Mouse (Mus musculus) ovary, postnatal 10 days (tissue): ENCODE results near the gene Efl1.
"Not testable (repeated sequence)": the region's sequence is repeated elsewhere in the genome, so short reads cannot be mapped to it uniquely, and the experiment has no call there.

ENCODE experiments used
- DNase-seq: peaks from one replicate; pipeline ENCODE4 v3.0.0; 2022; ENCODE audit warnings: low spot score

Gene Efl1

GRCm38 (mm10) chr7:82720501-82720900 lies 72.1 kb downstream of the Efl1 start:
- DNase-seq, result no peak

- no peak for DNase-seq
Observed at GRCm38 (mm10) chr7:82720906-82721305, 72.5 kb downstream of the Efl1 start.

- DNase-seq, result no peak
Observed at GRCm38 (mm10) chr7:82722486-82723123, 74.2 kb downstream of the Efl1 start.

- no peak for DNase-seq
Observed at GRCm38 (mm10) chr7:82723151-82723871, 74.9 kb downstream of the Efl1 start.

- DNase-seq, result no peak
Observed at GRCm38 (mm10) chr7:82724491-82724890, 76.1 kb downstream of the Efl1 start.

- no peak for DNase-seq
Observed at GRCm38 (mm10) chr7:82725006-82725636, 76.7 kb downstream of the Efl1 start.

GRCm38 (mm10) chr7:82725741-82726450 lies 77.5 kb downstream of the Efl1 start:
- no peak for DNase-seq

GRCm38 (mm10) chr7:82727066-82727465 lies 78.7 kb downstream of the Efl1 start:
- no peak for DNase-seq

GRCm38 (mm10) chr7:82729009-82729408 lies 80.6 kb downstream of the Efl1 start:
- DNase-seq, result not testable (repeated sequence)

- DNase-seq, result no peak
Observed at GRCm38 (mm10) chr7:82733118-82733517, 84.7 kb downstream of the Efl1 start.

- DNase-seq, result no peak
Observed at GRCm38 (mm10) chr7:82733995-82734394, 85.6 kb downstream of the Efl1 start.

- DNase-seq, result no peak
Observed at GRCm38 (mm10) chr7:82734748-82735600, 86.6 kb downstream of the Efl1 start.

- DNase-seq, result no peak
Observed at GRCm38 (mm10) chr7:82743116-82743765, 94.8 kb downstream of the Efl1 start.

GRCm38 (mm10) chr7:82744167-82744715 lies 95.8 kb downstream of the Efl1 start:
- no peak for DNase-seq

GRCm38 (mm10) chr7:82748812-82749211 lies 100.4 kb downstream of the Efl1 start:
- DNase-seq, result no peak

- DNase-seq, result no peak
Observed at GRCm38 (mm10) chr7:82749239-82749638, 100.8 kb downstream of the Efl1 start.

- DNase-seq, result no peak
Observed at GRCm38 (mm10) chr7:82752171-82753085, 104.0 kb downstream of the Efl1 start.

- DNase-seq, result no peak
Observed at GRCm38 (mm10) chr7:82755602-82756155, 107.3 kb downstream of the Efl1 start.

GRCm38 (mm10) chr7:82758521-82758920 lies 110.1 kb downstream of the Efl1 start:
- DNase-seq, result no peak
